Mouse (Mus musculus) C3H10T1/2 (cell line): ENCODE results near the gene Olfr884. TPM values are rescaled to one million over a fixed set of nuclear protein-coding genes. Genes with fewer than 3 reads are reported as not detected.

Experiments used
- polyA plus RNA-seq, 2 experiments: library from polyadenylated mRNA; unstranded; fragments of >200 nt; fragmentation: generic; extraction: Trizol; gene quantifications; one replicate each; pipeline ENCODE4 v1.2.1; 2012; ENCODE audit warnings: missing spikeins in 2 of 2

The Olfr884 gene
- polyA plus RNA-seq, result not detected

GRCm38 (mm10) chr9:38046255-38046654 lies at the start of gene Olfr884:
Olfr884 (plus strand) TSS chr9:38046555.

GRCm38 (mm10) chr9:38025508-38025907 lies 20.8 kb upstream of the Olfr884 start, which contains the start of gene Olfr883:
Olfr883 (plus strand) TSS chr9:38025808.

GRCm38 (mm10) chr9:38061022-38061421 lies 14.7 kb downstream of the Olfr884 start, which contains the start of gene Olfr885:
Olfr885 (plus strand) TSS chr9:38061322.

GRCm38 (mm10) chr9:38083772-38084171 lies 37.4 kb downstream of the Olfr884 start, which contains the start of gene Olfr887:
Olfr887 (plus strand) TSS chr9:38084072.

Other genes starting within 250 kb of the Olfr884 start
- gene Olfr876, start 243.5 kb upstream of the Olfr884 start, polyA plus RNA-seq, result not detected
- not detected for gene Olfr877, start 192.3 kb upstream of the Olfr884 start, polyA plus RNA-seq
- gene Olfr145, start 149.8 kb upstream of the Olfr884 start, polyA plus RNA-seq, result not detected
- gene Olfr878, start 128.7 kb upstream of the Olfr884 start, polyA plus RNA-seq, result not detected
- not detected for gene Olfr881, start 54.7 kb upstream of the Olfr884 start, polyA plus RNA-seq
- gene Olfr883, start 20.7 kb upstream of the Olfr884 start, polyA plus RNA-seq, result not detected
- gene Olfr885, start 14.8 kb downstream of the Olfr884 start, polyA plus RNA-seq, result not detected
- not detected for gene Olfr887, start 37.5 kb downstream of the Olfr884 start, polyA plus RNA-seq
- not detected for gene Olfr888, start 61.6 kb downstream of the Olfr884 start, polyA plus RNA-seq
- gene Olfr889, start 68.6 kb downstream of the Olfr884 start, polyA plus RNA-seq, result under 1 TPM; 0.01 to 0.06 TPM
- gene Olfr890, start 96.0 kb downstream of the Olfr884 start, polyA plus RNA-seq, result not detected
- gene Olfr891, start 134.3 kb downstream of the Olfr884 start, polyA plus RNA-seq, result not detected
- not detected for gene Olfr893, start 161.8 kb downstream of the Olfr884 start, polyA plus RNA-seq
- gene Olfr894, start 171.5 kb downstream of the Olfr884 start, polyA plus RNA-seq, result not detected
- gene Olfr143, start 206.2 kb downstream of the Olfr884 start, polyA plus RNA-seq, result not detected
- gene Olfr895, start 221.3 kb downstream of the Olfr884 start, polyA plus RNA-seq, result not detected
- gene Olfr896-ps1, start 244.6 kb downstream of the Olfr884 start, polyA plus RNA-seq, result not detected